Mouse (Mus musculus): ENCODE measurements around the gene Pirt.

Gene Pirt

GRCm38 (mm10) chr11:66911811-66912210, at the start of gene Pirt:
Gene Pirt, plus strand, starts transcription at chr11:66911981.
- DNase-seq (ENCODE audit: low spot score in 2 of 2): no peak

GRCm38 (mm10) chr11:66871701-66872100, 40.1 kb upstream of the Pirt start:
- no peak for DNase-seq (ENCODE audit: low spot score in 2 of 2)

- no peak for DNase-seq (ENCODE audit: low spot score in 2 of 2)
Measured at GRCm38 (mm10) chr11:66872773-66873470, 38.9 kb upstream of the Pirt start.

GRCm38 (mm10) chr11:66881291-66881690, 30.5 kb upstream of the Pirt start:
- no peak for DNase-seq (ENCODE audit: low spot score in 2 of 2)

DNA sequence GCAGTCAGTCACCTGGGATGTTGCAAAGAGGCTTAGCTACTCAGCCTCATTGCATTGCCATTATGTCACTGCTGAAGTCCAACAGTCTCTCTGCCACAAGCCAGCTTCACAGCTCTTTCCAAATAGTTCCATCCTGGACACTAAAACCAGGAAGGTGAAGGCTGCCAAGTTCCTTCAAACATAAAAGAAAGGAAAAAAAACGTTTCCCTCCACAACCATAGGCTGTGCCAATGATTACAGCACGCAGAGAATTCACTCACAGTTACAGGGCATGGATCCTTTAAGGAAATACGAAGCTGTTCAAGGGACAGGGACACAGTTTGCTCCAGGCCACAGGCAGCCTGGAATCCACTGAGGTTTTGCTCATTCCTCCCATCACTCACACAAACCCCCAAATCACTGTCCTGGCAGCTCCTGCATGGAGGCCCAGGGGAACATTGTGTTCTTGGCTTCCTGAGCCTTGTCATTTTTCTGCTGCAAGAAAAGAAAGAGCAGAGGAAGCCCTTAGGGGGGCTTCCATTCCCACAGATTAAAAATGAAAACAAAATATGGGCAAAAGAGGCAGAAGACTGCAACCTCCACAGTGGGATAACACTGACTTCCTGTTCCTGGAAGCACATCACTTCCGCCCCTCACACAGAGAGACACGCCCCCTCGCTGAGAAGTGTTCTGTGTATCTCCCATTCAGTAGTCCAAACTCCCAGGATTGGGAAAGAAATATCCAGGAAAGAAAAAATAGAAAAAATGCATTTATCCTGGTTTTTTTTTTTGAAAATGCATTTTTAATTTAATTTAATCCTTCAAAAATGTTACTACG, 29.3 kb upstream of the Pirt start:
- no peak for DNase-seq (ENCODE audit: low spot score in 2 of 2)

GRCm38 (mm10) chr11:66892536-66892935, 19.2 kb upstream of the Pirt start:
- no peak for DNase-seq (ENCODE audit: low spot score in 2 of 2)

DNA sequence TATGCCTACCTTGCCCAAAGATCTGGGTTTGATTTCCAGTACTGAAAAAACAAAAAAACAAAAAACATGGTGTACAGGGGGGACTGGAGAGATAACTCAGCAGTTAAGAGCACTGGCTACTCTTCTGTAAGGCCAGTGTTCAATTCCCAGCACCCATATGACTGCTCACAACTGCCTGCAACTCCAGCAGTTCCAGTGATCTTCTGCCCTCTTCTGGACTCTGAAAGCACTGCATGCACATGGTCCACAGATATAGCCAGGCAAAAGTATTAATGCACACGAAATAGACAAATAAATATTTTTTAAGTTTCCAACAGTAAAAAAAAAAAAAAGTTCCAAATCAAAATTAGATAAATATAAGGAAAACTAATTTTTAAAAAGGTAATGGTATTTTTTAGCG, 13.0 kb upstream of the Pirt start:
- DNase-seq (ENCODE audit: low spot score in 2 of 2): no peak

- DNase-seq (ENCODE audit: low spot score in 2 of 2): peak; percentile 75
Measured at GRCm38 (mm10) chr11:66899426-66899825, 12.4 kb upstream of the Pirt start.

GRCm38 (mm10) chr11:66902801-66903200, 9.0 kb upstream of the Pirt start:
- no peak for DNase-seq (ENCODE audit: low spot score in 2 of 2)

DNA sequence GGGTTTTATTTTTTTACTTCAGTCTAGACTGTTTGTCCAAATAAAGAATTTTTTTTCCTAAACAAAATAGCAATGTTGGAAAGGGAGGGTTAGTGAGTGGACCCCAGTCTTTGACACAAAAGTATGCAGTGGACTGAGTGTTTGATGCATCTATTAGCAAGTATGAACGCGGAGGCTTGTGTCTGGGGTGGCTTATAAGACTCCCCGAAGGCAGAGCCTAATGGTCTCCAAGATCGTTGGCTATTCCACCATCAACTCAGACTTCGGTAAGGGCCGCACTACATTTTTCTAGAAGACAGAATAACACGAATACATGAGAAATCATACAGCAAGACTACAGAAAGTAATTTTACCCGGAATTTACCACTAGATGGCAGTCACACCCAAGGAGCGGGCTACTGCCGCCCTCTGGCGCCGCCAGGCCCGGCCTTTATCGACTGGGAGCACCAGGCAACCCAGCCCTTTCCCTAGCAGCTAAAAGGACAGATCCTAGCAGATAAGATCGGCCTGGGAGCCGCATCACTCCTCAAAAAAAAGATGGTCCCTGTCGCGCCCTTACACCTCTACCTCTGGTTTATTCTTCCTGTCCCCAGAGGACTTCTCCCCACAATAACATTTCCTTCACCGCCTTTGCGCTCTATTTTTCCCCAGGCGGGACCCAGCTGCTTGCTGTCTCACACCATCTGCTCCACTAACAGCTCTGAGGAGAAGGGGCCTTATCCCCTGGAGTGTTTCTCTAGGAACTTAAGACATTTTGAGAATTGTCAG, 6.0 kb upstream of the Pirt start:
- DNase-seq (ENCODE audit: low spot score in 2 of 2): peak; percentile 60 to 79

GRCm38 (mm10) chr11:66912531-66913458, 1.0 kb downstream of the Pirt start:
- no peak for DNase-seq (ENCODE audit: low spot score in 2 of 2)

- peak in 1 of 2 experiments; percentile 46 for DNase-seq (ENCODE audit: low spot score in 2 of 2)
Measured at GRCm38 (mm10) chr11:66914249-66914648, 2.5 kb downstream of the Pirt start.

DNA sequence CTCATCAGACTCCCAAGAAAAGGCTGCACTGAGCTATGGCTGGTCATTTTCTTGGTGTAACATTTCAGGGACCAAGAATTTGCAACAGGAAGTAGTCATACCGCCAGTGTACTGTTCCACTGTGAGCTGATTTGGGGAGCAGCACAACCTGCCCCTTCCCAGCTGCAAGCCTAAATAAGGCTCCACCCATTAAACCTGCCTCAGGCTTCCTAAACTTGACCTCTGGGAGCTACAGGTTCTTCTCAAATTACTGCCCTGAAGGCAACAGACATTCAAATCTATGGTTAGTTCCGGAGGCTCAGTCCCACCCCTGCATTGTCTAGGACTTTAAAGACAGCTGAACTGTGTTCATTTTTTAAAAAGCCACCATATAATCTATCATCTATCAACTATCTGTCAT, 8.2 kb downstream of the Pirt start:
- no peak for DNase-seq (ENCODE audit: low spot score in 2 of 2)

GRCm38 (mm10) chr11:66924095-66924823, 12.5 kb downstream of the Pirt start:
- no peak for DNase-seq (ENCODE audit: low spot score in 2 of 2)

- DNase-seq (ENCODE audit: low spot score in 2 of 2): no peak
Measured at GRCm38 (mm10) chr11:66928311-66928710, 16.5 kb downstream of the Pirt start.

DNA sequence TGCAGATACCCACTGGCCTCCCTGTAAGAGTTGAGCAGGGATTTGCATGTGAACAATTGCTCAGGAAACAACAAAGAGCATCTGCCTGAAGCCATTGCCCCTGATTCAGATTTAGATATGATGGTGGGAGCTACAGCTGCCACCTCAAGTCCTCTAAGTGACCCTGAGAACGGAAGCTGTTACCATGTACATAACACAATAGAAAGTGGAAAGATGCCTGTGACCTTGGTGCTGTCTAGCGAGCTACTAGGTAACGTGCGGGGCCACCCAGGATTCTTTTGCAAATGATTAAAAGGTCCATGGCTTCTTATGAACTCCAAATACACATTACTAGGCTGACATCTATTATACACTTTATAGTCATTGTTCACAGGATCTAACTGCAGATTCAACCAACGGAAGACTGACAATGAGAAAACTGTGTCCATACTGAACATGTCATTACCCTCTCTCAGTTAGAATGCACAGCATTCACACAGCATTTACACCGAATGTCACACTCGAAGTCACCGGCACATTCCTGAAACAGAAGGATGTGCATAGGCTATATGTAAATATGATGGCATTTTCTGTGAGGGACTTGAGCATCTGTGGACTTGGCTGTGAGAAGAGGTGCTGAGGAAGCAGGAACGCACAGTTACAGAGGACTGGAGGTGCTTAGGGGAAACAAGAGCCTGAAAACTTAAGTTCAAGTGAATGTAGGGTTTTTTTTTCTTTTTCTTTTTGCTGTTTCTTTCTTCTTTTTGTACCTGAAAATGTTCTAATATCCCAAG, 21.2 kb downstream of the Pirt start:
- no peak for DNase-seq (ENCODE audit: low spot score in 2 of 2)

- DNase-seq (ENCODE audit: low spot score in 2 of 2): no peak
Measured at GRCm38 (mm10) chr11:66934428-66935173, 22.8 kb downstream of the Pirt start.

DNA sequence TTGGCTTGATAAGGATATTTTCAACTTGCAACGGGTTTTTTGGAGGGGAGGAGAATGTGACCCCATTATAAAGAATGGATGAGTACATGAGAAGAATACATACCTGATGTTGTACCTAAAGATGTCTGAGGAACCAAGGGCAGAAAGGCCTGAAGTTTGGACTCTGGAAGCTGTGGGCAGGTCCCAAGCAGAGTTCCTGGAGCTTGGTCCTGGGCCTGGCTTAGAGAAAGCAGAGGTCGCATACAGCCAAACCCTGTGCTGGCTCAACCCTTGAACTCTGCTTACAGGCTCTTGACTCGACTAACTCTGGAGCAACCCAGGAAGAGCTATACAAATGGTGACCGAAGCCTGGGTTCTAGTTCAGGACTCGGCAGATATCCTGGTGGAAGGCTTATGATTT, 30.2 kb downstream of the Pirt start:
- DNase-seq (ENCODE audit: low spot score in 2 of 2): no peak

- DNase-seq (ENCODE audit: low spot score in 2 of 2): no peak
Measured at GRCm38 (mm10) chr11:66945224-66945767, 33.5 kb downstream of the Pirt start.

Measured in cerebellum, postnatal 4 days (tissue).